Mouse (Mus musculus) duodenum, adult 2 months (tissue): ENCODE data around the gene Fxyd5. TPM values are rescaled to one million over a fixed set of nuclear protein-coding genes. Genes with fewer than 3 reads are reported as not detected.

ENCODE experiments used
- polyA plus RNA-seq: library from polyadenylated mRNA; depleted of rRNA; stranded (reverse); fragments of >200 nt; gene quantifications from 2 replicates; pipeline ENCODE4 v1.2.3, GENCODE M21; 2012; ENCODE audit warnings: low replicate concordance; rRNA removed

Gene Fxyd5
- polyA plus RNA-seq: 32.5 and 36.7 TPM in 2 replicates

GRCm38 (mm10) chr7:31042431-31042910 is at the start of gene Fxyd5:
Gene Fxyd5 (minus strand): TSS chr7:31042481.

GRCm38 (mm10) chr7:31076492-31076891 is 34.2 kb upstream of the Fxyd5 start, which contains the start of gene Fxyd3:
Gene Fxyd3 (minus strand): TSS chr7:31076704.

GRCm38 (mm10) chr7:31059108-31059507 is 16.8 kb upstream of the Fxyd5 start, which contains the start of gene Lgi4:
Gene Lgi4 (plus strand): TSS chr7:31059342.

GRCm38 (mm10) chr7:31057071-31057470 is 14.8 kb upstream of the Fxyd5 start, which contains the start of gene Fxyd1:
Gene Fxyd1 (minus strand): TSS chr7:31057199.

GRCm38 (mm10) chr7:31051321-31052021 is 9.2 kb upstream of the Fxyd5 start, which contains the start of gene Fxyd7:
Gene Fxyd7 (minus strand): TSS chr7:31051467.

Other genes with a start within 250 kb of the Fxyd5 start
- 13.3 and 15.3 TPM in 2 replicates for gene Ffar2, start 218.7 kb downstream of the Fxyd5 start, polyA plus RNA-seq
- 1.8 and 1.9 TPM in 2 replicates for gene Ffar3, start 186.3 kb downstream of the Fxyd5 start, polyA plus RNA-seq
- gene Ffar1, start 180.9 kb downstream of the Fxyd5 start, polyA plus RNA-seq: 0.26 and 0.87 TPM in 2 replicates
- gene Cd22, start 162.1 kb downstream of the Fxyd5 start, polyA plus RNA-seq: 0.71 and 3.5 TPM in 2 replicates
- 0.37 and 0.68 TPM in 2 replicates for gene Mag, start 127.6 kb downstream of the Fxyd5 start, polyA plus RNA-seq
- gene Hamp2, start 117.8 kb downstream of the Fxyd5 start, polyA plus RNA-seq: 0.68 and 13.0 TPM in 2 replicates
- 2.0 and 2.1 TPM in 2 replicates for gene Hamp, start 98.4 kb downstream of the Fxyd5 start, polyA plus RNA-seq
- gene Usf2, start 85.7 kb downstream of the Fxyd5 start, polyA plus RNA-seq: 107 and 186 TPM in 2 replicates
- gene Lsr, start 69.0 kb downstream of the Fxyd5 start, polyA plus RNA-seq: 331 and 790 TPM in 2 replicates
- gene Fam187b, start 68.7 kb downstream of the Fxyd5 start, polyA plus RNA-seq: 6.0 and 7.2 TPM in 2 replicates
- 5.4 and 7.1 TPM in 2 replicates for gene Fxyd7, start 9.0 kb upstream of the Fxyd5 start, polyA plus RNA-seq
- gene Fxyd1, start 14.7 kb upstream of the Fxyd5 start, polyA plus RNA-seq: 72.1 and 108 TPM in 2 replicates
- 3.1 and 4.7 TPM in 2 replicates for gene Lgi4, start 16.9 kb upstream of the Fxyd5 start, polyA plus RNA-seq
- 18.4 and 81.6 TPM in 2 replicates for gene Fxyd3, start 34.2 kb upstream of the Fxyd5 start, polyA plus RNA-seq
- 4.8 and 38.5 TPM in 2 replicates for gene Hpn, start 72.8 kb upstream of the Fxyd5 start, polyA plus RNA-seq
- gene Scn1b, start 84.5 kb upstream of the Fxyd5 start, polyA plus RNA-seq: 14.7 and 28.1 TPM in 2 replicates
- 73.3 and 105 TPM in 2 replicates for gene Gramd1a, start 113.4 kb upstream of the Fxyd5 start, polyA plus RNA-seq
- gene Scgb2b2, start 248.0 kb upstream of the Fxyd5 start, polyA plus RNA-seq: not detected in 2 replicates
- not detected in 2 replicates for gene Scgb1b2, start 249.3 kb upstream of the Fxyd5 start, polyA plus RNA-seq